Mouse (Mus musculus) neural tube, embryonic 15.5 days (tissue): ENCODE measurements around the gene Stoml2. TPM values are rescaled to one million over a fixed set of nuclear protein-coding genes. Genes with fewer than 3 reads are reported as not detected.
A peak's percentile ranks its signal among the peaks of the same experiment; 100 is the strongest.

ENCODE experiments used
- ATAC-seq: fragments of 200-750 bp; cut with Nextera tagmentation; 2 replicates; pipeline ENCODE4 v1.8.0; 2017; ENCODE audit warnings: mild to moderate bottlenecking, moderate TSS enrichment, moderate library complexity; ENCODE audit not compliant: low FRiP score
- H3K27ac ChIP-seq: fragments of 300-500 bp; sonication (generic); replicated peaks from 2 replicates; pipeline ENCODE4 v1.5.1; 2015; ENCODE audit warnings: mild to moderate bottlenecking, inconsistent platforms
- H3K27me3 ChIP-seq: fragments of 300-500 bp; sonication (generic); replicated peaks from 2 replicates; pipeline ENCODE4 v1.6.1; 2015; ENCODE audit warnings: inconsistent platforms
- H3K36me3 ChIP-seq: fragments of 300-500 bp; sonication (generic); 2 replicates; pipeline ENCODE4 v1.6.1; 2015; ENCODE audit warnings: inconsistent platforms
- H3K4me1 ChIP-seq: fragments of 300-500 bp; sonication (generic); 2 replicates; pipeline ENCODE4 v1.6.1; 2015; ENCODE audit warnings: inconsistent platforms
- H3K4me2 ChIP-seq: fragments of 300-500 bp; sonication (generic); 2 replicates; pipeline ENCODE4 v1.6.1; 2015; ENCODE audit warnings: inconsistent platforms, mild to moderate bottlenecking, moderate library complexity
- H3K4me3 ChIP-seq: fragments of 300-500 bp; sonication (generic); replicated peaks from 2 replicates; pipeline ENCODE4 v1.5.1; 2015; ENCODE audit warnings: mild to moderate bottlenecking, inconsistent platforms
- H3K9ac ChIP-seq: fragments of 300-500 bp; sonication (generic); replicated peaks from 2 replicates; pipeline ENCODE4 v1.6.1; 2015; ENCODE audit warnings: mild to moderate bottlenecking, inconsistent platforms
- H3K9me3 ChIP-seq: fragments of 300-500 bp; sonication (generic); replicated peaks from 2 replicates; pipeline ENCODE4 v1.6.1; 2016; ENCODE audit warnings: inconsistent platforms
- WGBS: fragments of 180-500 bp; shearing (Covaris S2); methylation state at CpG from one replicate; pipeline ENCODE4 v1.1.7; 2015; ENCODE audit warnings: mixed read lengths; 5-methylcytosine and 5-hydroxymethylcytosine counted together
- polyA plus RNA-seq: library from polyadenylated mRNA; unstranded; fragments of >200 nt; fragmentation: Nextera tagmentation; extraction: Ambion mirVana; gene quantifications from 2 replicates; pipeline ENCODE4 v1.2.1, GENCODE M21; 2015

The Stoml2 gene
- polyA plus RNA-seq, 1 experiment from 2014 or later, result 231 TPM

DNA sequence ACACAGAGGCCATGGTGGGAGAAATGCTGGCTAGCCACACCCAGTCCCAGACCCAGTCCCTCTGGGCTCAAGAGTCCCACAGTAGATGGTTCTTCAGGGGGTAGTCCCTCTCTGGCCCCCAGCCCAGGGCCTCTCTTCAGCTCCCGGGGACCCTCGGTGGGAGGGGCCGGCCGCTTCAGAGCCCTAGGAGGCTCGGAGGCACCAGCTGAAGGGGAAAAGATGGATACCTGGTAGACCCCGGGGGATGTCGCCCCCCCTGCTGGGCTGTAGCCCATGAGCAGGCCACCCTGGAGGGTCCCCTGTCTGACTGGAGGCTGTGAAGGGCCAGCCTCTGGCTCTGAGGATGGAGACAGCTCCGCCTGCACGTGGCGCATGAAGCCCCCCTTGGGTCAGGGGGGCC lies 4.8 kb upstream of the Stoml2 start:
- H3K27ac ChIP-seq, result no peak overlapping the region
- no peak overlapping the region for H3K9ac ChIP-seq
- no peaks in the 10 kb centered on the region for H3K9me3 ChIP-seq
- no peak overlapping the region for H3K4me2 ChIP-seq
- peaks cover 48% of the 10 kb centered on the region for H3K4me1 ChIP-seq
- 88% methylated on average over 10 of the region's 10 CpGs for WGBS
- ATAC-seq, result no peak
- H3K27me3 ChIP-seq, result no peaks in the 10 kb centered on the region
- peaks cover 39% of the 10 kb centered on the region for H3K36me3 ChIP-seq
- H3K4me3 ChIP-seq, result no peak overlapping the region

DNA sequence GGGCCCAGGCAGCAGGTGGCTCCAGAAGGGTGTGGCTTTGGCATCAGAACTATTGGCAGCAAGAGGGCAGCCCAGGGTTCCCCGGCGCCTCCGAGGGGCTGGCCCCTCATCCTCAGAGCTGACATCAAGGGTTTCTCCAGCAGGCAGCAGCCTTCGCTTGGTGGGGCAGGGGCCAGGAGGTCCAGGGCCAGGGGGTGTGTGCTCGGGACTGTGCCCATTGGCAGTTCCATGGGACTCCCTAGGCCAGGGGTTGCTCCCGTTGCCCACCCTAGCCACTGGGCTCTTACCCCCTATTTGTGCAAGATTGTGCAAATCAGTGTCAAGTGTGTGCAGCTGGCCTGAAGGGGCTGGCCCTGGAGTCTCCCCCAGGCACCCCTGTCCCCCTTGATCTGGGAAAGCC lies 4.3 kb upstream of the Stoml2 start:
- Histone ChIP-seq H3K9ac (no peak overlapping the region), H3K36me3 (peaks cover 39% of the 10 kb centered on the region), H3K4me3 (no peak overlapping the region), H3K9me3 (no peaks in the 10 kb centered on the region), H3K27me3 (no peaks in the 10 kb centered on the region), H3K4me1 (peaks cover 45% of the 10 kb centered on the region), H3K4me2 (no peak overlapping the region), H3K27ac (no peak overlapping the region)
- WGBS, result 90% methylated on average over 6 of the region's 6 CpGs
- ATAC-seq, result no peak

DNA sequence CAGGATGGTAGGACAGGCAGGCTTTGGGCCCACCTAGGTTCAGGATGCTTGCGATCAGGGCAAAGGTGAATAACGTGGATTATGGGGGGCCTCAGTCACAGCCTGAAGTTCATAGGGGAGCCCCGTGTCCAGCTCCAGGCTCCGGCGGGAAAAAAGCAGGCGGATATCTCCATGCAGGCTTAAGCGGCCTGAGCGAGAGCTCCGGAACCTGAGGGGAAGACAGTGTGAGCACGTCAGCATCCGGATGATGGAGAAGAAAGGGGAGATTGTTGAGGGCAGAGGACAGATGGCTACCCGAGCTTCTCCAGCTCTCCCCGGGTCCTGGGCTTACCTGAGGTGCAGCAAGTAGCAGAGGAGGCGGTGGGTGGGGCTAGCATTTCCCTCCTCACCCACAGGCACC lies 2.0 kb upstream of the Stoml2 start:
- no peaks in the 10 kb centered on the region for H3K27me3 ChIP-seq
- H3K36me3 ChIP-seq, result peaks cover 50% of the 10 kb centered on the region
- no peak overlapping the region for H3K4me3 ChIP-seq
- no peaks in the 10 kb centered on the region for H3K9me3 ChIP-seq
- no peak overlapping the region for H3K9ac ChIP-seq
- no peak overlapping the region for H3K4me2 ChIP-seq
- WGBS, result 85% methylated on average over 14 of the region's 14 CpGs
- H3K27ac ChIP-seq, result no peak overlapping the region
- H3K4me1 ChIP-seq, result peaks cover 42% of the 10 kb centered on the region
- no peak for ATAC-seq

DNA sequence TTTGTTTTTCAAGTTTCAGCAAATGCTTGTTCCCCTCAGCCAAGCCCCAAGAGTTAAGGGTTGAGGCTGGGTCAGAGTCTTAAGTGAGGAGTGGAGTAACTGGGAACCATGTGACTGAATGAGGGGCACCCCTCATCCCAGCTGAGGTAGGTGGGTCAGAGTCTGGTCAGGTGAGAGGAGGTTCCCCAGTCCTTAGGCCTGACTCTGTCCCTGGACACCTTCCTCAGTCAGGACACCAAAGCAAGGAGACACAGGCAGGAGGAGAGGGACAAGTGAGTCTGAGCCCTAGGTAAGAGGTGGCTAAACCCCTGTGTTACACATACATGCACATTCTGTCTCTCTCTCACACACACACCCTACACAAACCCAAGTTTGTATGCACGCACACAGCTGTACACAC lies 991 bp upstream of the Stoml2 start:
- peaks cover 59% of the 10 kb centered on the region for H3K36me3 ChIP-seq

DNA sequence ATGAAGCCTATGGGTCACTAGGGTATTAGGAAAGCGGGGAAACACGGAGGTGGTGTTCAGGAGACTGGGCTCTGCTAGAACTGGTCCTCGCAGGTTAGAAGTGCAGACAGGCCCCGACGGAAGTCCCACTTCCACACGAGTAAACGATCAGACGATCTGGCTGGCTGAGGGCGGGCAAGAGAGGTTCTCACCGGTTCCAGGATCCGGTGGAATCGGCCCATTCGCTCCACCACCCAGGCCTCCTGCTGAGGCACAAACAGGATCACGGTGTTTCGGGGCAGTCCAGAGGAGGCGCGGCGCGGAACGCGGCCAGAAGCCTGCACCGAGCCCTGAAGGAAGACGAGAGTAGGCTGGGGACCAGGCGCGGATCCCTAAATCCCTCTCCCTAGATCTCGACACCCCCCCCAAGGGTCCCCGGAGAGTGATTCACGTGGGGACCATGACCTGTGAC lies 705 bp downstream of the Stoml2 start:
- Histone ChIP-seq H3K4me1 (peaks cover 25% of the 10 kb centered on the region), H3K4me2 (peak overlapping the region; percentile 83), H3K36me3 (peaks cover 55% of the 10 kb centered on the region), H3K4me3 (peak overlapping the region; percentile 88), H3K27ac (peak overlapping the region; percentile 93), H3K9ac (peak overlapping the region; percentile 89), H3K9me3 (no peaks in the 10 kb centered on the region), H3K27me3 (no peaks in the 10 kb centered on the region)
- peak; percentile 40 for ATAC-seq
- under 1% methylated on average over 28 of the region's 28 CpGs for WGBS

More for the DNA sequence above, 991 bp upstream of the Stoml2 start:
- H3K9ac ChIP-seq, result no peak overlapping the region
- H3K27me3 ChIP-seq, result no peaks in the 10 kb centered on the region
- peaks cover 32% of the 10 kb centered on the region for H3K4me1 ChIP-seq
- no peak overlapping the region for H3K4me2 ChIP-seq
- no peaks in the 10 kb centered on the region for H3K9me3 ChIP-seq
- H3K27ac ChIP-seq, result peak overlapping the region; percentile 11; the same call in 1 of the 2 replicates
- no peak overlapping the region for H3K4me3 ChIP-seq
- 89% methylated on average over 1 of the region's 1 CpGs for WGBS
- no peak for ATAC-seq

DNA sequence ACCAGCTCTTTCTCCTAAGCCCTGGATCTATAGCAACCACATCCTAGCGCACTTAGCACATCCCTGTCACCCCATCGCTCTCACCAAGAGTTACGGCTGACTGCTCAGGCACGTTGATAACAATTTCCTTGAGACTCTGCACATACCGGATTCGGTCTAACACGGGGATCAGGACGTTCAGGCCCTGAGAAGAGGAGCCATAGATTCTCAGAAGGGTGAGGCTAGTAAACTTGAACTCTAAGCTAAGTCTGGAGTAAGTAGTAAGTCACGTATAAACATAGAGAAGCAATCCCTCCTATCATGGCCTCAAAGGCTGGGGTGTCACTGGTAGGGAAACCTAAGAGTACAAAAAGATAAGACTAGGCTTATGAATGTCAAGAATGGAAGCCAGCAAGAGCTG lies 1.2 kb downstream of the Stoml2 start:
- H3K9ac ChIP-seq, result peak overlapping the region; percentile 89
- H3K4me1 ChIP-seq, result peaks cover 25% of the 10 kb centered on the region
- H3K27ac ChIP-seq, result peak overlapping the region; percentile 93
- 66% methylated on average over 9 of the region's 9 CpGs for WGBS
- no peaks in the 10 kb centered on the region for H3K9me3 ChIP-seq
- ATAC-seq, result no peak
- peak overlapping the region; percentile 83 for H3K4me2 ChIP-seq
- H3K4me3 ChIP-seq, result peak overlapping the region; percentile 88
- H3K27me3 ChIP-seq, result no peaks in the 10 kb centered on the region
- peaks cover 51% of the 10 kb centered on the region for H3K36me3 ChIP-seq

DNA sequence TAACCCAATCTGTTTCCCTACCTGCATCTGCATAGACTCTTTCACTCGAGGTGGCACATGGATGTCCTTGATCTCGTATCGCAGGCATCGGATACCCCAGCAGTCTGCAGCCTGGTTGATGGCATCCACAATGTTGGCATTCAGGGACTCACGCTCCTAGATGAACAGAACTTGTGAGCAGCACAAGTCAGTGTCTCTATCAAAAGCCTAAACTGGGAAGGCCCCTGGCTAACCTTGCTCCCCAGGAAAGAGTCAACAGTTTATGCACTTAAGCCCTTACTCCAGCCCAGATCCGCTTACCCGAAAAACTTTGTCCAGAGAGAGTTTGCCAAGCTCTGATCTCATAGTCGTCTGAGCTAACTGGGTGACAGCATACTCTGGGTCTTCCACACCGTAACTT lies 1.8 kb downstream of the Stoml2 start:
- no peaks in the 10 kb centered on the region for H3K27me3 ChIP-seq
- H3K9me3 ChIP-seq, result no peaks in the 10 kb centered on the region
- peak overlapping the region; percentile 88; the same call in 1 of the 2 replicates for H3K4me3 ChIP-seq
- WGBS, result 97% methylated on average over 9 of the region's 9 CpGs
- ATAC-seq, result no peak
- no peak overlapping the region for H3K27ac ChIP-seq
- peak overlapping the region; percentile 83 for H3K4me2 ChIP-seq
- H3K36me3 ChIP-seq, result peaks cover 45% of the 10 kb centered on the region
- peaks cover 30% of the 10 kb centered on the region for H3K4me1 ChIP-seq
- no peak overlapping the region for H3K9ac ChIP-seq

DNA sequence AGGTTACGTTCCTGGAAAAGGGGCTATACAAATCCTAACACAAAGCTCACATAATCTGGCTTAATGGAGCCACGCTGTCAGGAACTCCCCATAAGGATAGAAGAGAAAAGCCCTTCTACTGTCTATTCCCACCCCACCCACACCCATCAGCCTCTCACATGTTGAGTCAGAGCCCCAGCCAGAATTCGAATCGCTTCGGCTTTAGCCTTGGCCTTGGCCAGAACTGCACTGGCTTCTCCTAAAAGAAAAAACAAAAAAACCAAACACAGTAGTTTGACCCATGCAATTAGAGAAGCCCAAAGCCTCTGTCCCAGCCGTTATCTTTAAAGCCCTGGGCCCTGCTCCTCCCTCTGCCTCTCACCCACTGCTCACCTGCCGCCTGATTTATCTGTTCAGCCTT lies 2.4 kb downstream of the Stoml2 start:
- Histone ChIP-seq H3K4me1 (peaks cover 37% of the 10 kb centered on the region), H3K36me3 (peaks cover 39% of the 10 kb centered on the region), H3K9ac (no peak overlapping the region), H3K9me3 (no peaks in the 10 kb centered on the region), H3K4me3 (no peak overlapping the region), H3K4me2 (no peak overlapping the region), H3K27me3 (no peaks in the 10 kb centered on the region), H3K27ac (no peak overlapping the region)
- ATAC-seq, result no peak
- WGBS, result 96% methylated on average over 7 of the region's 7 CpGs

DNA sequence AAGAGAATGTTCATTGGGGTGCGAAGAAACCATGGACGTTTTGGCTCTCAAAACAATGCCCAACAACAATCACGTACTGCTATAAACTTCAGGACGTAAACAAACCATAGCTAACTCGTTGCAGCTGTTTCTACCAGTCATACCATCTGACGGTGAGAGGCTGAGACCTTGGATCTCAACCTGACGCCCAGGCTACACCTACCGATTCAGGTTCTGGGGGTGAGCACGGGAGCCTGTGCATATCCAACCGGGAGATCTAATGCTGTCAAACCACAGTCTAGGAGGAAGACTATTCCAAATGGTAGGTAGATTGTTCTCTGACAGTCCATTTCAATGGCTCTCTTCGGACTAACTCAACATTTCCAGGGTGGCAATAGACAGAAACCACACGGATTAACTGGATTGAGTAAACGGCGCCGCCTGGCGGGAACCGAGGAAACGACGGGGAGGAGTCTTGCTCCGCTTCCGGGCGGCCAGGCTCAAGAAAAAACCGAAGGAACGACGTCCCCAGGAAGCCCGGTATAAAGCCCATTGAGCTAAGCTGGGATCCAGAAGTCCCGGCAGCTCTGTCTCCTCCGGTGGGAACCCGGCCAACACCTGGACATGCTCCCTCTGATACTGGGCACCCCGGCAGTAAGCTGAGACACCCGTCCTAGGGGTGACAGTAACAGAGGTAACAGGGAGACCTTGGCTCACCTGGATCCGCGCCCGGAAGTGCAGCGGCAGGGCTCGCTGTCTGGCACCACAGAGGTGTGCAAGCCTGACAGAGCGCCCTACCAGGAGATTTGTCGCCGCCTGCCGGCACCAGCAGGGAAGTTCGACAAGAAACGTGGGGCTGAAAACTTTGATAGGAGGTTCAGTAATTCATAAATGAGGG lies 6.2 kb downstream of the Stoml2 start, which contains the start of gene Pigo:
Gene Pigo, minus strand, starts transcription at position 736 of the 877 bp plus-strand sequence.
- peaks cover 57% of the 10 kb centered on the region for H3K36me3 ChIP-seq
- peak; percentile 92 for ATAC-seq
- peak within 1 kb of the TSS; percentile 68 for H3K4me3 ChIP-seq
- WGBS, result 7% methylated on average over 42 of the region's 42 CpGs
- H3K9ac ChIP-seq, result peak within 1 kb of the TSS; percentile 66
- H3K4me2 ChIP-seq, result peak within 1 kb of the TSS; percentile 75
- H3K9me3 ChIP-seq, result no peaks in the 10 kb centered on the region
- H3K4me1 ChIP-seq, result peaks cover 32% of the 10 kb centered on the region
- H3K27ac ChIP-seq, result peak within 1 kb of the TSS; percentile 92
- H3K27me3 ChIP-seq, result no peaks in the 10 kb centered on the region

DNA sequence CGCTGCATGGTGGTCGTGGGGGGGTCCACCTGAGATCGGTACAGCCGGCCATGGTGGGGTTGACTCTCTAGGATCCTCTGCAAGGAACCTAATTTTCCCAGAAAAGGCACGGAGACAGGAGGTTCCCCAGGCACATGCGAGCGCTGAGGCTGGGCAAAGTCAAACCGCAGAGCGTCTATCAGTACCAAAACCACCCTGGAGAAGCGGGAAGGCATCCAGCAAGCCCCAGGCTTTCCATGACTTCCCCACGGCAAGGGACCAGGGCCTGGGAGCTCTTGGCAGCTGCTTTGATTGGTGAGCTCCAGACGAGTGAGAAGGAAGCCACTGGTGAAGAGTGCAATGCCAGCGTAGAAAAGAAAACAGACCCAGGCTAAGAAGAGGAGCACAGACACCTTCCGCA lies 6.8 kb downstream of the Stoml2 start:
- H3K27ac ChIP-seq, result peak overlapping the region; percentile 92
- H3K36me3 ChIP-seq, result peaks cover 63% of the 10 kb centered on the region
- ATAC-seq, result no peak
- H3K27me3 ChIP-seq, result no peaks in the 10 kb centered on the region
- H3K4me2 ChIP-seq, result peak overlapping the region; percentile 75
- WGBS, result 81% methylated on average over 14 of the region's 14 CpGs
- peak overlapping the region; percentile 68 for H3K4me3 ChIP-seq
- no peaks in the 10 kb centered on the region for H3K9me3 ChIP-seq
- peak overlapping the region; percentile 66 for H3K9ac ChIP-seq
- peaks cover 25% of the 10 kb centered on the region for H3K4me1 ChIP-seq

DNA sequence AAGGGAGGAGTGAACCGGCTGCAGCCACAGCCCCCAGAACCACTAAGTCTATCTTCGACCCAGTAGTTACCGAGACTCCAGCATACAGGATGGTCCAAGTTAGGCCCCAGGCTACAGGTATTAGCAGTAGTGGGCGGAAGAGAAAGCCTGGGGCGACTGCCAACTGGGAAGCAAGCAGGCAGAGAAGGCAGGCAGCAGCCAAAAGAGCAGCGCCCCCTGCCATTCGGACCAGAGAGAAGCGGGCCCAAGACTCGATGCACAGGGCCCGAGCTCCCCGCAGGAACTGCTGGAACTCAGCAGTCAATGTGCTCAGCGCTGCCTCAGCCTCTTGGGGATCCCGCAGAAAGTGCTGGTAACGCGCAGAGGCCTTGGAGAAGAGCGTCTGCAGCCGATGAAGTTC lies 10.2 kb downstream of the Stoml2 start:
- no peak for ATAC-seq
- no peak overlapping the region for H3K4me3 ChIP-seq
- H3K36me3 ChIP-seq, result peaks cover 67% of the 10 kb centered on the region
- no peak overlapping the region for H3K9ac ChIP-seq
- 69% methylated on average over 17 of the region's 17 CpGs for WGBS
- no peak overlapping the region for H3K4me2 ChIP-seq
- H3K4me1 ChIP-seq, result peaks cover 22% of the 10 kb centered on the region
- no peak overlapping the region for H3K27ac ChIP-seq
- no peaks in the 10 kb centered on the region for H3K27me3 ChIP-seq
- H3K9me3 ChIP-seq, result no peaks in the 10 kb centered on the region

DNA sequence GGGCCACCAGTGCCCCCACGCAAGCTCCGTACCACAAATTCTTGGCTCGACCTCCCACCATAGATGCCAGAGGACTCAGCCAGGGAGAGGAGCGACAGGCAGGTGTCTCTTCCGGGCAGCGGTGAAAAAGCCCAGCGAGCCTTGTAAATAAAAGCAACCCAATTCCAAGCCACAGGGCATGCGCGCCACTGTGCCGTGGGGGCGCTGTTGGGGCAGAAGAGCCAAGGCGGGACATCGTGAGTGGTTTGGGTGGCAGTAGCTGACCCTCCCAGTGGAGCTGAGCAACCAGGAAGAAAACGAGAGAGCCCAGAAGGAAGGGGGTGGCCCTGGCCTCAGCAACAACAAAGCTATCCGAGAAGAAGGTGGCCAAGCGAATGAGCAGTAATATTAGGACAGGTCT lies 10.6 kb downstream of the Stoml2 start:
- H3K9me3 ChIP-seq, result no peaks in the 10 kb centered on the region
- H3K4me2 ChIP-seq, result no peak overlapping the region
- peaks cover 67% of the 10 kb centered on the region for H3K36me3 ChIP-seq
- no peak for ATAC-seq
- WGBS, result 89% methylated on average over 16 of the region's 16 CpGs
- no peak overlapping the region for H3K27ac ChIP-seq
- H3K9ac ChIP-seq, result no peak overlapping the region
- H3K4me1 ChIP-seq, result peaks cover 22% of the 10 kb centered on the region
- H3K4me3 ChIP-seq, result no peak overlapping the region
- no peaks in the 10 kb centered on the region for H3K27me3 ChIP-seq
